Mouse (Mus musculus): ENCODE results near the gene Zmat5. TPM values are rescaled to one million over a fixed set of nuclear protein-coding genes. Genes with fewer than 3 reads are reported as not detected.

Zmat5 gene
- total RNA-seq, 2 experiments from 2014 or later = 44.5 to 49.6 TPM

GRCm38 (mm10) chr11:4772925-4773324 lies 68.4 kb downstream of the Zmat5 start:
- DNase-seq = peak; percentile 78 to 83

GRCm38 (mm10) chr11:4780927-4781326 lies 76.4 kb downstream of the Zmat5 start:
- no peak for DNase-seq

GRCm38 (mm10) chr11:4783116-4783515 lies 78.6 kb downstream of the Zmat5 start:
- no peak for DNase-seq

- peak in 1 of 2 experiments; percentile 14 for DNase-seq
Observed at GRCm38 (mm10) chr11:4784629-4785142, 80.2 kb downstream of the Zmat5 start.

Other genes with a start within 250 kb of the Zmat5 start
- gene Mtmr3, start 109.8 kb upstream of the Zmat5 start, total RNA-seq (2021) = 10 to 100 TPM; 55.6 to 64.4 TPM
- not detected for gene Gm11032, start 84.6 kb upstream of the Zmat5 start, total RNA-seq (2021)
- 10 to 100 TPM; 46.8 to 47.1 TPM for gene Ascc2, start 66.9 kb upstream of the Zmat5 start, total RNA-seq (2021)
- gene Uqcr10, start 336 bp upstream of the Zmat5 start, total RNA-seq (2021) = 100 to 1,000 TPM; 958 to 992 TPM
- under 1 TPM in 1 of 2 experiments, not detected in 1; 0.20 TPM for gene Cabp7, start 42.1 kb downstream of the Zmat5 start, total RNA-seq (2021)
- gene Nf2, start 144.9 kb downstream of the Zmat5 start, total RNA-seq (2021) = 100 to 1,000 TPM in 1 of 2 experiments, 10 to 100 TPM in 1; 75.0 to 162 TPM
- gene Nipsnap1, start 169.3 kb downstream of the Zmat5 start, total RNA-seq (2021) = 10 to 100 TPM; 26.0 to 30.2 TPM
- 10 to 100 TPM; 33.3 to 33.6 TPM for gene Thoc5, start 190.6 kb downstream of the Zmat5 start, total RNA-seq (2021)
- gene Nefh, start 243.4 kb downstream of the Zmat5 start, total RNA-seq (2021) = 1 to 10 TPM; 1.4 TPM

Measured in adrenal gland, postnatal 36 days (tissue).